Mouse (Mus musculus) 3134 (cell line): Measurements from ENCODE around the gene Rhno1.
"Not testable (repeated sequence)": the region's sequence is repeated elsewhere in the genome, so short reads cannot be mapped to it uniquely, and the experiment has no call there.

Experiments
- DNase-seq: peaks from one replicate; pipeline ENCODE4 v3.0.0-alpha.2; 2011; ENCODE audit warnings: low spot score; ENCODE audit not compliant: insufficient read length; ENCODE audit errors: extremely low read depth

Rhno1 gene

DNA sequence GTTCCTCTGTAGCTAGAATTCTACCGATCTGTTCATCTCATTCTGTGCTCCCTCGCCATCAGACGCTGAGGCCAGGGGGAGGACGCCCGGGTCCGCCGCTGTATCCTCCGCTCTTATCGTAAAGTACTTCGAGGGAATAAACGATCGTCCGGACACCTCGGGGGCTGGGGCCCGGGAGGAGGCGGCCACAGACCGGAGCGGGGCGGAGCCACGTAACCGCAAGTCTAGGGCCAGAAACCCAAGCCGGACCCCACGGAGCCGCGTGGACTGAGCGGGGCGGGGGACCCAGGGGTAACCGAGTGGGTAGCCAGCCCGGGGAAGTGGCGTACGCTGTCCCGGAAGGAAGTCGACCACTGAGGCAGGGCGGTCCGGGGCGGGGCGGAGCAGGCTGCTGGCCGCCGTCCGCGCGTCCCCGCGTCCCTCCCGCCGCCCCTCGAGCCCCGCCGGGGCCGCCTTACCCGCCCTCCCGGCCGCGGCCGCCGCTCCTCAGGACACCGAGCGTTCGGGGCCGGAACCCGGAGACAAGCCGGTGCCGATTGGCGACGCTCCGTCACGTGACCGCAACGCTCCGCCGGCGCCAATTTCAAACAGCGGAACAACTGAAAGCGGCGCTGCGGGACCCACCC, at the start of gene Rhno1, which contains the start of gene Foxm1:
TSS of gene Rhno1 (minus strand) at position 531 of the 626 bp plus-strand sequence.
TSS of gene Foxm1 (plus strand) at position 587 of the 626 bp plus-strand sequence.
- DNase-seq = peak; percentile 90

DNA sequence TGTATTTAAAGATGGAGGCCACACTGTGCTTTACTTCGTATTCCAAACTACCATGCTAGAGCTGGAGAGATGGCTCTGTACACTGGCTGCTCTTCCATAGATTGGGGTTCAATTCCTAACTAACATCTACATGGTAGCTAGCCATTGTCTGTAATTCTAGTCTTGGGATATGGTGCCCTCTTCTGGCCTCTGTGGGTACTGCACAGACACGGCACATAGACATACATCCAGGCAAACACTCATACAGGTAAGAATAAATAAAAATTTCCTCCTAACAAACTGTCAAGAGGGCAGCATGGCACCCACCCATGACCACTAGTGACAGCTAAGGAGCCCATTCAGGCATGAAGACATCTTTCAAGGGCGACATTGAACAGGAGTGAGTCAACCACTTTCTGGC, 48.4 kb upstream of the Rhno1 start:
- DNase-seq = no peak

DNA sequence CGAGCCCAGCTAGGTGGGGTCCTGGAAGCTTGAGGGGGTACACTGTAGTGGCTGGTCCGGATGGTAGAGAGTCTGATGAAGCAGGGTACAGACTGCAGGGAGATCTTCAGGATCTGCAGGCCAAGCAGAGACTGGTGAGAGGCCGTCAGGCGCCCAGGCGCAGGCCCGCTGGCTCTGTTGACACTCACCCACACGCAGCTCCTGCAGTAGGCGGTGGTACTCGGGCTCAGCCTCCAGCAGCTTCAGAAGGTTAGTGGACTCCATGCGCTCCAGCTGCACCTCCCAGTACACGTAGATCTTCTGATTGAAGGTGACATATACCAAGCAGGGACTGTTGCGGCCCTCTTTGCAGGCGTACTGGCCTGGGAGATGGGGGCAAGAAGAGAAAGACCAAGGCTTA, 47.6 kb upstream of the Rhno1 start:
- no peak for DNase-seq

DNA sequence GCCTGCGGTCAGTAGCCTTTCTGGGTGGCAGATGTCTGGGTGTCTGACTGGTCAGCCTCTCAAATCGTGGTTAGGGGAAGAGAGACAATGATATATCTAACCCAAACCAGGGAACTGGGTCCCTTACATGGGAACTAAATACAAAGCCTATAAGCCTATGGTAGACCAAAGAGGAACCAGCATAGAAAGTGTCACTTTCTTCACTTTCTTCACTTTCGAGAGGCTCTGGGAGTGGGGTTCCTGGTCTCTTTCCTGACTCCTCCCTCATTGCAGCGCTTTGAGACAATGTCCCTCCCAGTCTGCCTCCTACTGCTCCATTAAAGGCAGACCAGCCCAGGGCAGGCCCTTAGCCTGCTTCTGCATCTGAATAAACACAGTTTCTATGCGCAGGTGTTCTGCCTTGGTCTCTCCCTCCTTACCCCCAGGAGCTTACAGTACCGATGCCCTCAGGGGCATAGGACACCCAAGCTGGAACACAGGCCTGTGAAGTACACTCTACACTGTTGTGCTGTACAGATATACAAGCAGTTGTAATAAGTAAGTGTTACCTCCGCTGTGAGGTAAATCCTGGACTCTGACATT, 45.9 kb upstream of the Rhno1 start:
- no peak for DNase-seq

DNA sequence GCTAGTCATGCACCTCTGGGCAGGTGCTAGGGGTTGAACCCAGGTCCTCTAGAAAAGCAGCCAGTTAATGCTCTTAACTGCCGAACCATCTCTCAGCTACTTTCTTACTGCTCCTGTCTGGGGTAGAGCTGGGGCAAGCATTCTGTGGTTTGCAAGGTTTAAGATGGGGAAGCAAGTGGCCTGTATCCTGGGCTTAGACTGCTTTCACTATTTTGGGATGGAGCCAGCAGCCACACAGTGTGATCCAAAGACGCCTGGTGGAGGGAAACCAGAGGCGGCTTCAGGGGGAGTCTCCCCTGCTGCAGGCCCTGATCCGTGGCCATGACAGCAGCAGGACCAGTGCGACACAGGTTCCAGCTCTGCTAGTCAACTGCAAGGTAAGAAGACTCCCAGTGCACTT, 42.0 kb upstream of the Rhno1 start:
- no peak for DNase-seq

DNA sequence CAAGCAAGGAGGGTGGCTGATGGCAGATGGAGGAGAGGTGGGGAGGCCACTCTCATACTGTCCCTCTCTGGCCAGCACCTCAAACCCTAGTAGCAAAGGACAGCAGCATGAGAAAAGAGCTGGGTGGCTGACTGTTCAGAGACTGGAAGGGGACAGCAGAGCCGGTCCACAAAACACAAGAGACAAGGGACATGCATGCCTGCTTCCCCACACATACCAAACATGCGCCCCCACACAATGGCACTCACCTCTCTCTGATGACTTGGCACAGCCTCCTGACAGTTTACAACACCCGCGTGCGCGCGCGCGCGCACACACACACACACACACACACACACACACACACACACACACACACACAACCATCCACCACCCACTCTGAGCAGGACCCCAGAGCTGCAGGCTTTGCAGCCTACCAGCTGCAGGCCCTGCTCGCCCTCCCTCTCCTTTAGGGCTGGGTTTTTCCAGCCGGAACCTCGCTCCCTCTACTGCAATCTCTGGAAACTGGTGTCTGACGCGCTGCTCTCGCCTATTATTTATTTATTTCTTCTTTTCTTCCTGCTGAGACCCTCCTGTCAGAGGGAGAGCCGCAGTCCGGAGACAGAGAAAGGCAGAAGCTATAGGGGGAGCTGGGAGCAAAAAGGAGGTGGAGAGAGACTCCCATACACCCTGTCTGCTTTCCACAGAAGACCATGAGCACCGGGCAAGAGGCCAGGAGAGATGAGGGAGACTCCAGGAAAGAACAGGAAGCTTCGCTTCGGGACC, 36.9 kb upstream of the Rhno1 start:
- no peak for DNase-seq

DNA sequence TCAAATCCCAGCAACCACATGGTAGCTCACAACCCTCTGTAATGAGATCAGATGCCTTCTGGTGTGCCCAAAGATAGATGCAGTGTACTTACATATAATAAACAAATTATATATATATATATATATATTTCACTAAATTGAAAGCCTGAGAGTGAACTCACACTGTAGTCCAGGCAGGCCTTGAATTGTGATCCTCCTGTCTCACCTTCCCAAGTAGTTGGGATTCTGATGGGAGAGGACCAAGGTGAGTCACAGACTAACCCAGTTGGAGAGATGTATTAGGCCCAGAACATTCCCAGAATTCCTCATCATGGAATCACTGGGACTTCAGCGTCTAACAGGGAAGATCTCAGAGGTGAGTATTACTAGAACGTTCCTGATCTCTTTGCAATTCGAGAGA, 36.3 kb upstream of the Rhno1 start, which contains the start of gene Nrip2:
TSS of gene Nrip2 (plus strand) at position 301 of the 400 bp plus-strand sequence.
- DNase-seq = no peak

DNA sequence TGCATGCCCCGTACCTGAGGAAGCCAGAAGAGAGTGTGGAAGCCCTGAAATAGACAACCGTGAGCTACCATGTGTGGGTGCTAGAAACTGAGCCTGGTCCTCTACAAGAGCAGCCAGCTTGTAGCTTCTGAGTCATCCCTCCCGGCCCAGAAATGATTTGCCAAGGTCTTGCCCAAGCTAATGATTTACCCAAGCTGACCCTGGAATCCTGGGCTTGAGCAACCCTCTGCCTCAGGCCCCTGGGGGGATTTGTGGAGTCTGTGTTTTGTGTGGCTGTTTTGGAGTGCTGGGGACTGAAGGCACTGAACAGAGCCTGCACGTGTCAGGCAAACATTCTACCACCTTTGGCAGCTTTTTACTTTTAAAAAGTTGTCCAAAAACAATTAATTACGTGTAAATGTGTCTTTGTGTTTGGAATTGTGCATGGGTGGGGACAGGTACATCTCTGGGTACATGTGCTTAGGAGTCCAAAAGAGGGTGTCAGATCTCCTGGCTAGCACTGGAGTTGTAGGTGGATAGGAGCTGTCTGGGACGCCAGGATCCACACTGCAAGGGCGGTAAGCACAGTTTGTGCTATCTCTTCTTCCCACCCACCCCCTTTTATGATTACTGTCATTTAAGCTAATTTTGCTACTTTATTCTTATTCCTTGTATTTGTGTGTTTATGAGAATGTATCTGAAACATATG, 35.0 kb upstream of the Rhno1 start:
- no peak for DNase-seq

DNA sequence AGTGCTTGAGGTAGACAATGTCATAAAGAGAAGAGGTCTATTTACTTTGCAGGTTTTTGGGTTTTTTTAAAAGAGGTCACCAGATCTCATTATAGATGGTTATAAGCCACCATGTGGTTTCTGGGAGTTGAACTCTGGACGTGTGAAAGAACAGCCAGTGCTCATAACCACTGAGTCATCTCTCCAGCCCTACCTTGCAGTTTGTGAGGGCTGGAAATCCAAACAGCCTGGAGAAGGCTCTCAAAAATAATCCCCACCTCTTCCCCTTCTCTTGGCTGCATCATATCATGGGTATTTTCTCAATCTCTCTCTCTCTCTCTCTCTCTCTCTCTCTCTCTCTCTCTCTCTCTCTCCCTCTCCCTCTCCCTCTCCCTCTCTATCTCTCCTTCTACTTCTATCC, 28.0 kb upstream of the Rhno1 start:
- DNase-seq = no peak

DNA sequence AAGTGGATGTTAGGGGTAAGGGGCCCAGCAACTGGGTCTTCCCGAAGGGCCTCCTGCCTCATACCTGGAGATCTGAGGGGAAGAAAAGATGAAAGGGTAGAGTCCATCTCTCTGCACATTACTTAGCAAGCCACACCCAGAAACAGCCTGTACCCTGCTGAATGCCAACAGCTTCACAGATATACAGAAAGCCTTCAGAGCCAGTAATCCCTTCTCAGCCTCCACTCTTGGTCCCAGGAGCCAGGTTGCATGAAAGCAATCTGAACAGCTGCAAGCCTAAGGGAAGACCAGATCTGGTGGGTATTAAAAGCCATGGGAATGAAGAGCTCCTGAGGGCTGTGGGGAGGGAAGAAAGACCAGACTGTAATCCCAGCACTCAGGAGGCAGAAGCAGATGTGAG, 26.5 kb upstream of the Rhno1 start:
- no peak for DNase-seq

DNA sequence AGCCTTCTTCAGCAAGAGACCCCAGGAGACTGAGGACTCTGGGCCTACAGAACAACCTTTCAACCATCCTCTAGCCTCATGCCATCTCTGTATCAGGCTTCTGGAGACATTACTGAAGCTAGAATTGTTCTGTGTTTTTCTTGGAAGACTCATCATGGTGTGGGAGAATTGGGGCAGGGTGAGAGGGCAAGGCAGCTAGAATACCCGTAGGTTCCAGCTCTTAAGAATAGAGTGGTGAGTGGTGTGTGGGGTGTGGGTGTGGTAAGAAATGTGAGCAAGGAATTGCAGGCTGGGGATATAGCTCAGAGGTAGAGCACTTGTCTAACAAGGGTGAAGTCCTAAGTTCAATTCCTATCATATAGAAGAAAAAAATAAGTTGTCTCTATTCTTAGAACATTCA, 22.3 kb upstream of the Rhno1 start:
- no peak for DNase-seq

DNA sequence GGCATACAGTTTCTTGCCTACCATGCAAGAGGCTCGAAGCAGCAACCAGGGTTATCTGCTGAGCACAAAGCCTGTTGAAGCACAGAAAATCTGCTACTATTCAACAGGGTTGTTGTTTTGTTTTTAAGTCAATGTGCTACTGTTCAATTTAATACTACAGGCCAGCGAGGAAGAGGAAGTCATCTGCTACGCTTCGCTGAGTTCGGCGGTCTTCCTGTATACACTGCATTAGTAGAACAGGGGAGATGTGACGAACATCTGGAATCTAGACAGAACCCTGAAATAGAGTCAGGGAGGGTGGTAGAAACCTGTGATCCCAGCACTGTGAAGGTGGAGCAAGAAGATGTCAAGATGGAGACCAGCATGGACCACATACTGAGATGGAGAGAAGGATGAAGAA, 21.0 kb upstream of the Rhno1 start:
- DNase-seq = no peak

DNA sequence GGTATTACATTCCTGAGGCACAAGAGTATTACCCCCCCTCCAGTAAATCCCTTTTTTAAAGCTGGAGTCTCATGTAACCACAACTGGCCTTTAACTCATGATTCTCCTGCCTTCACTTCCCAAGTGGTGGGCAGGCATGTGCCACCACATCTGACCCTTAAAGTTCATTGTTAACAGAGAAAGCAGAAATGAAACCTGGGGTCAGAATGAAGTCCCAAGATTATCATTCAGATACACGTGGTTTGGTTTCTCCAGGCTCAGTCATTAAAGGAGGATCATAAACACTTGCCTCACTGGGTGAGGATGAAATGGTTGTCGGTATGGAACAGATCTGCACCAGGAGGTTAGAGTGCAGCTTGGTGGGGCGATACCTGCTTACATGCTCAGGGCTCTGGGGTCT, 18.5 kb upstream of the Rhno1 start:
- DNase-seq = no peak

DNA sequence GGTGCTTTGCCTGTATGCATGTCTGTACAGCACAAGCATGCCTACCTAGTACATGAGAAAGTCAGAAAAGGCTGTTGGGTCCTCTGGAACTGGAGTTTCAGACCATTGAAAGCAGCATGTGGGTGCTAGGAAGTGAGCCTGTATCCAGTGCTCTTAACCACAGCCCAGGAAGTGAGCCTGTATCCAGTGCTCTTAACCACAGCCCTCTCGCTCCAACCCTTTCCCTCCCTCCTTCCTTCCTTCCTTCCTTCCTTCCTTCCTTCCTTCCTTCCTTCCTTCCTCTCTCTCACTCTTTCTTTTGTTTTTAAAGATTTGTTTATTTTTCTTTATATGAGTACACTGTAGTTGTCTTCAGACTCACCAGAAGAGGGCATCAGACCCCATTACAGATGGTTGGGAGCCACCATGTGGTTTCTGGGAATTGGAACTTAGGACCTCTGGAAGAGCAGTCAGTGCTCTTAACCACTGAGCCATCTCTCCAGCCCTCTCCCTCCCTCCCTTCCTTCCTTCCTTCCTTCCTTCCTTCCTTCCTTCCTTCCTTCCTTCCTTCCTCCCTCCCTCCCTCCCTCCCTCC, 18.0 kb upstream of the Rhno1 start:
- DNase-seq = not testable (repeated sequence)

DNA sequence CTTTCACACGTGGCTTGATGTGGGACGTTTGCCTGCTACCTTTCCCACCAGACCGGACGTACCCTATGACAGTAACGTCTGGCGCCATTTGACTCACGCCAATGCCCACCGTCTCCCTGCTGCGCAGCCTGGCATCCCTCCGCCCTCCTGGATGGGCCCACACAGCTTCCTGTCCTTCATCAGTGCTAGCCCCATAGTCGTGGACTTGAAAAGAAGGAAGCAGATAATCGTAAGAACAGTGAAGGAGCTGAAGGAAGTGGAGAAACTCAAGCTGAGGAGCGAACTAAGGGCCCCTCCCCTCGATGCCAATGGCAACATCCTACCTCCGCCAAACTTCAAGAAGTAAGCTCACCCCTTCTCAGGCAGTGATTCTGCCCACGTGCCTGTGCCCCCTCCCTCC, 16.9 kb upstream of the Rhno1 start:
- no peak for DNase-seq

DNA sequence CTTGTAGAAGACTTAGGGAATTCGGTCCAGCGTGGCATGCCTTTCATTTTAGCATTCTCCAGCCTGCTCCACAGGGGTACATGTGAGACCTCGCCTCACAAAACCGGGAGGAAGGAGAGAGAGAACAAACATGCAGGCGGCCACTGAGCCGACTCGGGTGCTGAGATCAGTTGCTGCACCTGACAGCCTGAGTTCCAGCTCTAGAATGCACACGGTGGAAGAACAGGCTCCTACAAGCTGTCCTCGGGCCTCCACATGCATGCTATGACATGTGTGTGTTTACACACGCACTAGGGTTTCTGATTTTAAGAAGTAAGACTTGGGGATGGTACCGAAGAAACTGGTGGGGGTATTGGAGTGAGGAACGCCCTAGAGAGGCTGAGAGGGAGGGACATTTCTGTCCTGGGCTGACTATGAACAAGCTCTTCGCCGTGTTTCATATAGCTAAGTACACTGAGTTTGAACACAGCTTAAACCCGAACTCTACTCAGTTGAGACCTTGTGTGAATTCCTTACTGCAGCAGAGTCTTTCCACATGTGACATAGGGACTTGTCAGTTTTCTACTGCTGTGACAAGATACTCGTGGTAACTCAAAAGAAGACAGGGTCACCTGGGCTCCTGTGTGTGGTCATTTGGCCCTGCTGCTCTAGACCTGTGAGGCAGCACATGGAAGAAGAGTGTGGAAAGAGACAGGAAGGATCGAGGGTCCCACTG, 13.8 kb upstream of the Rhno1 start:
- no peak for DNase-seq

DNA sequence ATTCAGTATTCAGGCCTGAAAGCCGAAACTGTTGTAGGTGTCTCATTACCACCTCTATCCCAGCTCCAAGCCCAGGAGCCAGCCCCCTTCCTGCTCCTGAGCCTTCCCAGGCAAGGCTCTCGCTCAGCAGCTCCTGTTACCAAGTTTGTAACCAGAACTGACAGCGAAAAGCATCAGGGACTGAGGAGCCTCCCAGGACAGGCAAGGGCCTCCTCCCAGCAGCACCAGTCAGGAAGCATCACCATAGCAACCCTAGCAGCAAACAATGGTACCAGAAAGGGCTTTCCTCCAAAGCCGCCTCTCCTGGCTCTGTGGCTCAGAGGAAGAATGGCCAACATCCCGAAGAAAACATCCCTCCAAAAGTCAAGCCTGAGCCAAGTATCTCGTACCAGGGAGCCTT, 12.5 kb upstream of the Rhno1 start, which contains the start of the genes Tex52 and Gm44596:
TSS of gene Tex52 (plus strand) at position 265 of the 400 bp plus-strand sequence.
TSS of gene Gm44596 (plus strand) at position 312 of the 400 bp plus-strand sequence.
- no peak for DNase-seq

DNA sequence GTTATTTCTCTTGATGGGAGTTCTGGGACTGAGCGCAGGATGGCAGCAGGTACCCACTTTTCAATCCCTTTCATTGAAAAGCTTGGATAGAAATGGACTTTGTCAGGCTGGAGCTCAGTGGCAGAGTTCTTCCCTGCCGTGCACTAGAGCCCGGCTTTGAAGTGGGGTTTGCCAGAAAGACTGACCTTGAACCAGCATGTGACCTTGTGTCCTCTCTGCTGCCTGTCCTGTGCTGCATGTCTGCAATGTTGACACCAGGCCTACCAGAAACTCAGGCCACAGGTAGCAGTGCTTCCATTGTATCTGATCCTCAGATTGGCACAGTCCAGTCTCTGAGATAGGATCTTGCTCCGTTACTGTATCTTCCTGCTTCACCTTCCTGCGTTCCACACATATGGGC, 7.3 kb upstream of the Rhno1 start:
- DNase-seq = no peak

DNA sequence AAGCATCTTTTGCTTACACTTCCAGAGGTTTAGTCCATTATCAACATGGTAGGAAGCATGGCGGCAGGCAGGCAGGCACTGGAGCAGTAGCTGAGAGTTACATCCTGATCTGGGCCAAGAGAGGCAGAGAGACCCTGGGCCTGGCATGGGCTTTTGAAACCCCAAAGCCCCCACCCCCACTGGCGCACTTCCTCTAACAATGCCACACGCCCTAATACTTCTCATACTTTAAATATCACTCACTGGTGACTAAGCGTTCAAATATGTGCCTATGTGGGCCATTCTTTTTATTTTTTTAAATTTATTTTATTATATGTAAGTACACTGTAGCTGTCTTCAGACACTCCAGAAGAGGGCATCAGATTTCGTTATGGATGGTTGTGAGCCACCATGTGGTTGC, 3.8 kb upstream of the Rhno1 start:
- peak; percentile 54 for DNase-seq

DNA sequence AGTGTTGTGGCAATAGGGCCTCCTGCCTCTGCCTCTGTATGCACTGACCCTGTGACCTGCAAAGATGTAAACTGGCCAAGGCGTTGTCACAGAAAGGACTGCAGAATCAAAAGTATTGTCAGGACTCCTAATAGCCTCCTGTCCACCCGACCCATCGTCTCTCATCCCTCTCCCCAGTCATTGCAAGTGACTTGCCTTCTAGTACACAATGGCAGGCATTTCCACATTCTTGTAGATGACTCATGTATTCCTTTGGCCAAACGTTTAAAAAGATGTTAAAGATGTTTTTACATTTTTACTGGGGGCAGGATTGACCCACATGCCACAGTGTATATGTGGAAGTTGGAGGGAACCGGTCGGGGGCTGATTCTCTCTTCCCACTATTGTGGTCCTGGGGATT, 2.0 kb upstream of the Rhno1 start:
- peak; percentile 65 for DNase-seq
